Mouse (Mus musculus) kidney, adult 11 months (tissue): ENCODE data around the gene Sipa1l3.
A peak's percentile ranks its signal among the peaks of the same experiment; 100 is the strongest.

ENCODE experiments used
- DNase-seq: peaks from one replicate; pipeline ENCODE4 v3.0.0; 2022

Sipa1l3 gene

GRCm38 (mm10) chr7:29518421-29519210 lies at the start of gene Sipa1l3:
Sipa1l3 (minus strand) TSS chr7:29518641.
- DNase-seq, result peak; percentile 98

GRCm38 (mm10) chr7:29563006-29563405 lies 44.6 kb upstream of the Sipa1l3 start:
- no peak for DNase-seq

GRCm38 (mm10) chr7:29561046-29561445 lies 42.6 kb upstream of the Sipa1l3 start:
- DNase-seq, result no peak

GRCm38 (mm10) chr7:29559290-29559689 lies 40.8 kb upstream of the Sipa1l3 start:
- no peak for DNase-seq

GRCm38 (mm10) chr7:29558744-29559143 lies 40.3 kb upstream of the Sipa1l3 start:
- DNase-seq, result no peak

GRCm38 (mm10) chr7:29556283-29556682 lies 37.8 kb upstream of the Sipa1l3 start:
- DNase-seq, result no peak

- DNase-seq, result no peak
Observed at GRCm38 (mm10) chr7:29555521-29555920, 37.1 kb upstream of the Sipa1l3 start.

- DNase-seq, result no peak
Observed at GRCm38 (mm10) chr7:29555051-29555450, 36.6 kb upstream of the Sipa1l3 start.

- no peak for DNase-seq
Observed at GRCm38 (mm10) chr7:29550691-29551090, 32.2 kb upstream of the Sipa1l3 start.

GRCm38 (mm10) chr7:29541608-29542007 lies 23.2 kb upstream of the Sipa1l3 start:
- no peak for DNase-seq

- DNase-seq, result no peak
Observed at GRCm38 (mm10) chr7:29541186-29541585, 22.7 kb upstream of the Sipa1l3 start.

GRCm38 (mm10) chr7:29540631-29541030 lies 22.2 kb upstream of the Sipa1l3 start:
- DNase-seq, result no peak

GRCm38 (mm10) chr7:29523700-29524099 lies 5.3 kb upstream of the Sipa1l3 start:
- peak; percentile 51 for DNase-seq

- DNase-seq, result peak; percentile 74
Observed at GRCm38 (mm10) chr7:29521841-29522575, 3.6 kb upstream of the Sipa1l3 start.

- no peak for DNase-seq
Observed at GRCm38 (mm10) chr7:29521365-29521764, 2.9 kb upstream of the Sipa1l3 start.

GRCm38 (mm10) chr7:29520794-29521193 lies 2.4 kb upstream of the Sipa1l3 start:
- DNase-seq, result no peak

- DNase-seq, result no peak
Observed at GRCm38 (mm10) chr7:29519211-29519550, 740 bp upstream of the Sipa1l3 start.

GRCm38 (mm10) chr7:29518054-29518420 lies 404 bp downstream of the Sipa1l3 start:
- DNase-seq, result no peak

GRCm38 (mm10) chr7:29517178-29517577 lies 1.3 kb downstream of the Sipa1l3 start:
- no peak for DNase-seq

GRCm38 (mm10) chr7:29515652-29516051 lies 2.8 kb downstream of the Sipa1l3 start:
- DNase-seq, result no peak

- DNase-seq, result no peak
Observed at GRCm38 (mm10) chr7:29512729-29513128, 5.7 kb downstream of the Sipa1l3 start.

GRCm38 (mm10) chr7:29511598-29512275 lies 6.7 kb downstream of the Sipa1l3 start:
- no peak for DNase-seq

GRCm38 (mm10) chr7:29508522-29508921 lies 9.9 kb downstream of the Sipa1l3 start:
- no peak for DNase-seq
